Mouse (Mus musculus) embryonic fibroblast, embryonic 13.5 days (primary cell): ENCODE measurements around the gene C3. TPM values are rescaled to one million over a fixed set of nuclear protein-coding genes. Genes with fewer than 3 reads are reported as not detected.
A peak's percentile ranks its signal among the peaks of the same experiment; 100 is the strongest.

Source experiments
- H3K27ac ChIP-seq: 2 replicates; pipeline ENCODE4 v1.5.1; 2012; ENCODE audit warnings: low read length, control low read depth, inconsistent platforms; ENCODE audit not compliant: insufficient read depth
- H3K4me1 ChIP-seq: 2 replicates; pipeline ENCODE4 v1.6.1; 2011; ENCODE audit warnings: low read length; ENCODE audit not compliant: control insufficient read depth, insufficient read depth
- H3K4me3 ChIP-seq: 2 replicates; pipeline ENCODE4 v1.5.1; 2011; ENCODE audit warnings: mild to moderate bottlenecking, control low read depth, low read length; ENCODE audit not compliant: insufficient read depth
- CTCF ChIP-seq: IDR thresholded peaks from 2 replicates; pipeline ENCODE4 v1.5.1; 2011; ENCODE audit warnings: mild to moderate bottlenecking, control low read depth, low read length, moderate library complexity, borderline replicate concordance; ENCODE audit not compliant: insufficient read depth
- POLR2A ChIP-seq: IDR thresholded peaks from 2 replicates; pipeline ENCODE4 v1.6.1; 2011; ENCODE audit warnings: low read depth, mild to moderate bottlenecking, control low read depth, low read length, moderate library complexity
- polyA plus RNA-seq: library from polyadenylated mRNA; stranded (reverse); fragments of >200 nt; gene quantifications from 2 replicates; pipeline ENCODE4 v1.2.4, GENCODE M21; 2011; ENCODE audit warnings: low read depth; ENCODE audit not compliant: missing spikeins, insufficient read length

C3 gene
- polyA plus RNA-seq, 1 experiment, result 3.9 TPM

GRCm38 (mm10) chr17:57228873-57229272 is 937 bp upstream of the C3 start:
- no peak overlapping the region for H3K4me3 ChIP-seq
- TF ChIP-seq POLR2A (no peak), CTCF (no peak)

GRCm38 (mm10) chr17:57227468-57227867 is 468 bp downstream of the C3 start:
- Histone ChIP-seq H3K4me1 (no peaks in the 10 kb centered on the region), H3K4me3 (no peak overlapping the region)
- no peak for TF ChIP-seq POLR2A
- no peak for TF ChIP-seq CTCF

More at GRCm38 (mm10) chr17:57228873-57229272, 937 bp upstream of the C3 start:
- Histone ChIP-seq H3K27ac (no peak overlapping the region), H3K4me1 (no peaks in the 10 kb centered on the region)

GRCm38 (mm10) chr17:57223313-57223712 is 4.6 kb downstream of the C3 start:
- no peak overlapping the region for H3K4me3 ChIP-seq
- TF ChIP-seq CTCF (no peak), POLR2A (no peak)
- H3K4me1 ChIP-seq, result no peaks in the 10 kb centered on the region
- H3K27ac ChIP-seq, result no peak overlapping the region

More at GRCm38 (mm10) chr17:57227468-57227867, 468 bp downstream of the C3 start:
- H3K27ac ChIP-seq, result no peak overlapping the region

- TF ChIP-seq POLR2A, result no peak
- no peak for TF ChIP-seq CTCF
Observed at GRCm38 (mm10) chr17:57221911-57222310, 6.0 kb downstream of the C3 start.

GRCm38 (mm10) chr17:57219884-57220207 is 8.1 kb downstream of the C3 start:
- Histone ChIP-seq H3K4me3 (no peak overlapping the region), H3K4me1 (no peaks in the 10 kb centered on the region), H3K27ac (no peak overlapping the region)
- TF ChIP-seq CTCF (no peak), POLR2A (no peak)

More at GRCm38 (mm10) chr17:57221911-57222310, 6.0 kb downstream of the C3 start:
- Histone ChIP-seq H3K4me3 (no peak overlapping the region), H3K27ac (no peak overlapping the region), H3K4me1 (no peaks in the 10 kb centered on the region)

GRCm38 (mm10) chr17:57219167-57219883 is 8.6 kb downstream of the C3 start:
- Histone ChIP-seq H3K4me1 (no peaks in the 10 kb centered on the region), H3K27ac (no peak overlapping the region), H3K4me3 (no peak overlapping the region)
- peak; percentile 81 for TF ChIP-seq CTCF
- TF ChIP-seq POLR2A, result no peak

GRCm38 (mm10) chr17:57218335-57218900 is 9.5 kb downstream of the C3 start:
- TF ChIP-seq CTCF (no peak), POLR2A (no peak)
- Histone ChIP-seq H3K4me1 (no peaks in the 10 kb centered on the region), H3K4me3 (no peak overlapping the region), H3K27ac (no peak overlapping the region)

- Histone ChIP-seq H3K27ac (no peak overlapping the region), H3K4me3 (no peak overlapping the region), H3K4me1 (no peaks in the 10 kb centered on the region)
- TF ChIP-seq POLR2A, result no peak
- no peak for TF ChIP-seq CTCF
Observed at GRCm38 (mm10) chr17:57214676-57215387, 13.1 kb downstream of the C3 start.

- TF ChIP-seq CTCF (no peak), POLR2A (no peak)
- Histone ChIP-seq H3K27ac (no peak overlapping the region), H3K4me1 (no peaks in the 10 kb centered on the region)
Observed at GRCm38 (mm10) chr17:57211501-57211900, 16.4 kb downstream of the C3 start.

GRCm38 (mm10) chr17:57209330-57209729 is 18.6 kb downstream of the C3 start:
- TF ChIP-seq CTCF (no peak), POLR2A (no peak)
- Histone ChIP-seq H3K4me1 (no peaks in the 10 kb centered on the region), H3K27ac (no peak overlapping the region), H3K4me3 (no peak overlapping the region)

More at GRCm38 (mm10) chr17:57211501-57211900, 16.4 kb downstream of the C3 start:
- no peak overlapping the region for H3K4me3 ChIP-seq
